Comparison of ENCODE assay signal across 28 mouse cellular contexts in genomic region chr17:5607352-5607751, GRCm38 (mm10).
A peak's percentile ranks its signal among the peaks of the same experiment; 100 is the strongest.
DNase-seq lines count a peak whose midpoint lies in the region; ATAC-seq lines count a peak whose summit lies in the region.
"Had no signal": no experiment of that assay in that cellular context is flagged by ENCODE, and none has a peak within 500 bp of the region (broad histone marks: within the 10 kb centered on the region; RNA-seq: fewer than 3 reads in every experiment).

No protein-coding gene starts in this region.

- ATAC-seq in forebrain, embryonic 13.5 days, result 0 out of 2 replicates have a peak, but pooled peaks have one; percentile 27
- peak; percentile 71 for ATAC-seq in forebrain, embryonic 16.5 days
- ATAC-seq: activated CD4-positive, CD25-positive, alpha-beta regulatory T cell, adult 4 months; hindbrain, embryonic 16.5 days; intestine, embryonic 15.5 days; midbrain, embryonic 13.5 days had no signal

- intact Hi-C loops in left cerebral cortex, postnatal 25 days (cut with DNase I), result no loop called here

- no peak overlapping the region for H3K9ac ChIP-seq in forebrain, embryonic 13.5 days
- no peak overlapping the region for H3K9ac ChIP-seq in forebrain, embryonic 16.5 days (replicated peaks; ENCODE audit: low read depth, low read length)
- H3K9ac ChIP-seq: embryonic facial prominence, embryonic 13.5 days; heart, embryonic 12.5 days; intestine, embryonic 15.5 days; liver, embryonic 14.5 days; lung, embryonic 14.5 days; midbrain, embryonic 13.5 days; neural tube, embryonic 12.5 days had no signal

- 60% methylated on average over 7 of the region's 7 CpGs for WGBS in forebrain, embryonic 13.5 days
- WGBS in forebrain, embryonic 10.5 days, result 91% methylated on average over 7 of the region's 7 CpGs
- WGBS in forebrain, embryonic 16.5 days, result 36% methylated on average over 7 of the region's 7 CpGs

- H3K4me3 ChIP-seq in forebrain, embryonic 13.5 days, result no peak overlapping the region
- H3K4me3 ChIP-seq in forebrain, embryonic 10.5 days, result no peak overlapping the region
- H3K4me3 ChIP-seq in forebrain, embryonic 16.5 days (replicated peaks; ENCODE audit: low read length), result no peak overlapping the region
- H3K4me3 ChIP-seq: embryonic facial prominence, embryonic 13.5 days; erythroblast, embryonic 14.5 days; heart, embryonic 12.5 days; hindbrain, embryonic 10.5 days; intestine, embryonic 15.5 days; megakaryocyte, embryonic 14.5 days; midbrain, embryonic 13.5 days; neural tube, embryonic 12.5 days had no signal

- peaks cover 22% of the 10 kb centered on the region for H3K4me1 ChIP-seq in forebrain, embryonic 13.5 days
- H3K4me1 ChIP-seq in forebrain, embryonic 10.5 days, result peaks cover 27% of the 10 kb centered on the region
- H3K4me1 ChIP-seq in forebrain, embryonic 16.5 days (replicated peaks; ENCODE audit: control insufficient read depth, insufficient read depth, low read length), result peaks cover 20% of the 10 kb centered on the region
- H3K4me1 ChIP-seq: megakaryocyte, embryonic 14.5 days had no signal

- H3K9me3 ChIP-seq in forebrain, embryonic 13.5 days (replicated peaks), result no peaks in the 10 kb centered on the region
- H3K9me3 ChIP-seq in forebrain, embryonic 10.5 days, result no peaks in the 10 kb centered on the region
- H3K9me3 ChIP-seq in forebrain, embryonic 16.5 days (ENCODE audit: control insufficient read depth, low read length), result no peaks in the 10 kb centered on the region
- H3K9me3 ChIP-seq: embryonic facial prominence, embryonic 13.5 days; hindbrain, embryonic 10.5 days; intestine, embryonic 15.5 days; megakaryocyte, embryonic 14.5 days; midbrain, embryonic 13.5 days; neural tube, embryonic 12.5 days had no signal

- no peak overlapping the region for H3K27ac ChIP-seq in forebrain, embryonic 13.5 days
- no peak overlapping the region for H3K27ac ChIP-seq in forebrain, embryonic 10.5 days
- no peak overlapping the region for H3K27ac ChIP-seq in forebrain, embryonic 16.5 days (ENCODE audit: low read length)
- H3K27ac ChIP-seq: embryonic facial prominence, embryonic 13.5 days; hindbrain, embryonic 10.5 days; intestine, embryonic 15.5 days; liver, embryonic 14.5 days; midbrain, embryonic 13.5 days; neural tube, embryonic 12.5 days had no signal

- no peaks in the 10 kb centered on the region for H3K36me3 ChIP-seq in forebrain, embryonic 13.5 days (ENCODE audit: poor library complexity, severe bottlenecking)
- no peaks in the 10 kb centered on the region for H3K36me3 ChIP-seq in forebrain, embryonic 10.5 days (replicated peaks)
- H3K36me3 ChIP-seq in forebrain, embryonic 16.5 days (ENCODE audit: control insufficient read depth, insufficient read depth), result no peaks in the 10 kb centered on the region
- H3K36me3 ChIP-seq: embryonic facial prominence, embryonic 13.5 days; heart, embryonic 12.5 days; hindbrain, embryonic 10.5 days; intestine, embryonic 15.5 days; midbrain, embryonic 13.5 days; neural tube, embryonic 12.5 days had no signal

- H3K4me2 ChIP-seq in forebrain, embryonic 13.5 days, result no peak overlapping the region
- H3K4me2 ChIP-seq in forebrain, embryonic 16.5 days (ENCODE audit: low read length), result no peak overlapping the region
- H3K4me2 ChIP-seq: embryonic facial prominence, embryonic 13.5 days; heart, embryonic 12.5 days; intestine, embryonic 15.5 days; lung, embryonic 14.5 days; midbrain, embryonic 13.5 days; neural tube, embryonic 12.5 days had no signal

- no peaks in the 10 kb centered on the region for H3K27me3 ChIP-seq in forebrain, embryonic 13.5 days
- H3K27me3 ChIP-seq in forebrain, embryonic 10.5 days (ENCODE audit: poor library complexity, severe bottlenecking), result no peaks in the 10 kb centered on the region
- H3K27me3 ChIP-seq in forebrain, embryonic 16.5 days (replicated peaks; ENCODE audit: control insufficient read depth, insufficient read depth, low read length), result no peaks in the 10 kb centered on the region
- H3K27me3 ChIP-seq: embryonic facial prominence, embryonic 13.5 days; heart, embryonic 12.5 days; intestine, embryonic 15.5 days; midbrain, embryonic 13.5 days; neural tube, embryonic 12.5 days had no signal

- no peak for DNase-seq in forebrain, embryonic 10.5 days (ENCODE audit: extremely low spot score, low spot score)
- DNase-seq in left cerebral cortex, postnatal 25 days (ENCODE audit: low spot score in 2 of 2), result peak; percentile 18 to 36
- DNase-seq in left cerebral cortex, adult 8-10 months (ENCODE audit: low spot score in 2 of 2), result no peak
- peak; percentile 72 for DNase-seq in layer of hippocampus, adult 9-11 months
- DNase-seq in gastrocnemius, postnatal 4 days (ENCODE audit: low spot score in 2 of 2), result no peak
- no peak for DNase-seq in Muller cell, postnatal 12 days (ENCODE audit: inconsistent ontology term)
- DNase-seq: adrenal gland, adult 8-10 months; gastrocnemius, postnatal 14 days; heart, adult 18-20 months; heart, postnatal 10 days; kidney, adult 8-10 months; kidney, postnatal 10 days; lung, embryonic 14.5 days; lung, postnatal 36 days; thymus, postnatal 25 days had no signal

Comparison
In these comparisons a context has a peak if more than half of its experiments do, and no peak if none do; other contexts are left out.
1. DNase-seq: peak in left cerebral cortex, postnatal 25 days (2 of 2) and layer of hippocampus, adult 9-11 months (single experiment); none in forebrain, embryonic 10.5 days (single experiment), left cerebral cortex, adult 8-10 months (0 of 2), gastrocnemius, postnatal 4 days (0 of 2) and Muller cell, postnatal 12 days (single experiment).